Mouse (Mus musculus): Measurements from ENCODE around the gene Slc6a14. TPM values are rescaled to one million over a fixed set of nuclear protein-coding genes. Genes with fewer than 3 reads are reported as not detected.

Gene Slc6a14
- total and polyA plus RNA-seq, 3 experiments: 0.10 to 0.23 TPM; not detected in 1

GRCm38 (mm10) chrX:21715293-21715692 is 597 bp downstream of the Slc6a14 start:
- H3K4me3 ChIP-seq: no peak overlapping the region
- H3K79me2 ChIP-seq (replicated peaks; ENCODE audit: control insufficient read depth, insufficient read depth, low read length): no peaks in the 10 kb centered on the region
- WGBS: 54% methylated on average over 5 of the region's 5 CpGs
- no peak overlapping the region for H3K9ac ChIP-seq (ENCODE audit: low read depth, low read length)
- H3K36me3 ChIP-seq (ENCODE audit: control insufficient read depth, insufficient read depth, low read length): no peaks in the 10 kb centered on the region
- TF ChIP-seq EP300 (IDR thresholded peaks at IDR 0.05; ENCODE audit: insufficient read depth, low read depth, low read length) (no peak), CTCF (IDR thresholded peaks at IDR 0.05) (no peak), POLR2A (IDR thresholded peaks at IDR 0.05; ENCODE audit: insufficient read depth, low read depth, low read length) (no peak)
- intact Hi-C loops (cut with DNase I): no loop called here
- H3K27ac ChIP-seq: no peak overlapping the region
- no peak for DNase-seq
- no peaks in the 10 kb centered on the region for H3K27me3 ChIP-seq (ENCODE audit: control insufficient read depth, insufficient read depth, low read length)
- no peaks in the 10 kb centered on the region for H3K4me1 ChIP-seq (ENCODE audit: control insufficient read depth, insufficient read depth, low read length)

- DNase-seq: no peak
- Histone ChIP-seq H3K4me3 (no peak overlapping the region), H3K27me3 (ENCODE audit: control insufficient read depth, insufficient read depth, low read length) (no peaks in the 10 kb centered on the region), H3K27ac (no peak overlapping the region), H3K9ac (ENCODE audit: low read depth, low read length) (no peak overlapping the region), H3K36me3 (ENCODE audit: control insufficient read depth, insufficient read depth, low read length) (no peaks in the 10 kb centered on the region), H3K4me1 (ENCODE audit: control insufficient read depth, insufficient read depth, low read length) (no peaks in the 10 kb centered on the region), H3K79me2 (replicated peaks; ENCODE audit: control insufficient read depth, insufficient read depth, low read length) (no peaks in the 10 kb centered on the region)
- TF ChIP-seq EP300 (IDR thresholded peaks at IDR 0.05; ENCODE audit: insufficient read depth, low read depth, low read length): no peak
- no peak for TF ChIP-seq CTCF (IDR thresholded peaks at IDR 0.05)
- intact Hi-C loops (cut with DNase I): no loop called here
- 76% methylated on average over 2 of the region's 2 CpGs for WGBS
These were observed 2.2 kb downstream of the Slc6a14 start for GRCm38 (mm10) chrX:21716885-21717284.

GRCm38 (mm10) chrX:21744997-21745396 is 30.3 kb downstream of the Slc6a14 start, which contains the start of gene Gm28269:
Gm28269 (minus strand) TSS chrX:21745097.
- H3K4me3 ChIP-seq: no peak within 1 kb of the TSS
- TF ChIP-seq EP300 (IDR thresholded peaks at IDR 0.05; ENCODE audit: insufficient read depth, low read depth, low read length) (no peak), POLR2A (IDR thresholded peaks at IDR 0.05; ENCODE audit: insufficient read depth, low read depth, low read length) (no peak), CTCF (IDR thresholded peaks at IDR 0.05) (no peak)
- intact Hi-C loops (cut with DNase I): no loop called here
- no peaks in the 10 kb centered on the region for H3K36me3 ChIP-seq (ENCODE audit: control insufficient read depth, insufficient read depth, low read length)
- H3K9ac ChIP-seq (ENCODE audit: low read depth, low read length): no peak within 1 kb of the TSS
- H3K4me1 ChIP-seq (ENCODE audit: control insufficient read depth, insufficient read depth, low read length): no peaks in the 10 kb centered on the region
- no peaks in the 10 kb centered on the region for H3K79me2 ChIP-seq (replicated peaks; ENCODE audit: control insufficient read depth, insufficient read depth, low read length)
- no peaks in the 10 kb centered on the region for H3K27me3 ChIP-seq (ENCODE audit: control insufficient read depth, insufficient read depth, low read length)
- DNase-seq: no peak
- no peak within 1 kb of the TSS for H3K27ac ChIP-seq

Other genes starting within 250 kb of the Slc6a14 start
- not detected for gene Agtr2, start 230.4 kb upstream of the Slc6a14 start, total RNA-seq (2021)
- not detected in 2 replicates for gene Agtr2, start 230.4 kb upstream of the Slc6a14 start, polyA plus RNA-seq (2012; rRNA removed)
- not detected for gene Gm28269, start 30.2 kb downstream of the Slc6a14 start, total RNA-seq (2021)
- not detected in 2 replicates for gene Gm28269, start 30.2 kb downstream of the Slc6a14 start, polyA plus RNA-seq (2012; rRNA removed)

Data from heart, adult 2 months (tissue).